Mouse (Mus musculus): ENCODE measurements at regions not wholly inside any gene's neighbourhood (a gene's known extent, or its start where the extent isn't known, plus 50 kb on each side); places are given as distances from the start of the nearest gene placed in this dataset.
"Not testable (repeated sequence)": the region's sequence is repeated elsewhere in the genome, so short reads cannot be mapped to it uniquely, and the experiment has no call there.

DNA sequence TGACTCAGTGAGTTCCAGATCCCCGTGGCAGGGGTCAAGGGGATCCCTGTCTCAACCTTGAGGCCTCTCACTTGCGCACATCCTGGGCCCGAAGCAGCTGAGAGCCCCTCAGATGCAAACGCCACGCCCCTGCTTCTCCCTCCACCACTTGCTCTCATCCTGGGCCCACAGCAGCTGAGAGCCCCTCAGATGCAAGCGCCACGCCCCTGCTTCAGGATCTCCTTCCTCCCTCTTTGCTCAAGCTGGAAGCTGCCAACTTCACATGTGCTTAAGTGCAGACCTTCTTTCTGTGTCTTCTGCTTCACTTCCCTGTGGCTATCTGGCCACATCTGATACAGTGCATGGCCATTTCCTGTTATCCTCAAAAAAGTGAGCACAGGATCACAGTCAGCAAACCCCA, 416.1 kb upstream of the Ercc4 start:
- POLR2A ChIA-PET: interaction anchor here in 1 of 4 experiments (0.6 kb wide), 1 partner anchor 336 kb away, joined by 3 read pairs; no protein-coding TSS in a partner anchor
- CTCF ChIA-PET: interaction anchor here in 1 of 4 experiments (1.2 kb wide), 1 partner anchor 65 kb away, joined by 3 read pairs; no protein-coding TSS in a partner anchor

DNA sequence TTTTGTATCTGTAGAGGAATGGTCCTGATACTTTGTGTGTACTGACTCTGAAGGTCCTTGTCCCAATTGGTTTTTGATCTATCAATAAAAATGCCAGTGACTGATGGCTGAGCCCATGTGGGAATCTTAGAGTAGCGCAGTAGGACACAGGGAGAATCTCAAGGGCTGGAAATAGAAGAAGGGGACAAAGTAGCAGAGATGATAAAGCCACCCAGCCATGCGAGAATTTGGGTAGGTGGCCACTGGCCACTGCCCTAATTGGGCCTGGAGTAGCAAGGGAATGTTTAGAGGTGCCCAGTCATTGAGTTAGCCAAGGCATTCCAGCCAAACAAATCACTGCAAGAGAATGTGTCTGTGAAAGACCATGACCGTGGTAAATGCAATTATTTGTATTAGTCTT, 414.8 kb upstream of the Ercc4 start:
- POLR2A ChIA-PET: no interaction called here
- CTCF ChIA-PET: interaction anchor here in 1 of 4 experiments (0.8 kb wide), 1 partner anchor 14 kb away, joined by 3 read pairs; no protein-coding TSS in a partner anchor

DNA sequence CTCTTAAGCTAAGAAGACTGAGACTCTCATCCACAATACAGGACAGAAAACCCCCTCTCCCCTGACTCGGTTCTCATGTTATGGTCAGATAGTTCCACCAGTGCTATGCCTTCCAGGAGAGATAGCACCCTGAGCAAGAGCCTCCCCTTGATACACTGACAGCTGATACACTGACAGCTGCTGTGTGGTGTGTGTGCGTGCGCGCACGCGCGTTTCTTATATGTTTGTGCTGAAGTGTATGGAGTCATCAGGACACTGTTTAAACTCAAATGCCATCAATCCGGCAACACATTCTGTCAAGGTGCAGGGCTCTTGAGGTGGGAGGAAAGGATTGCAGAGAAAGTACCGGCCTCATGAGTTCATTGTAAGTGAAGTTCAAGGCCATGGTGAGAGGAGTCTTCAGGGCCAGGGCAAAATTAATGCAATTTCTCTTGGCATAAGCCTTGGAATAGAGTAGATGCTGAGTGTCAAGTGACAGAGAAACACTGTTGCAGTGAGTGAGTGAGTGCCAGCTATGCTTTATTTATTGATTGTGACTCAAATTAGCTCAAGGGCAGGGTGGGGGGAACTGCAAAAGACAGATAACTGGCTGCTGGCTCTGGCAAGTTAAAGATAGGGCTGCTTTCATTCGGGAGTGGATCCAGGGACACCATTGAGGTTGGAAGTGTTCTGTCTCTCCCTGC, 412.4 kb upstream of the Ercc4 start:
- ChIA-PET POLR2A (no interaction called here), CTCF (no interaction called here)

DNA sequence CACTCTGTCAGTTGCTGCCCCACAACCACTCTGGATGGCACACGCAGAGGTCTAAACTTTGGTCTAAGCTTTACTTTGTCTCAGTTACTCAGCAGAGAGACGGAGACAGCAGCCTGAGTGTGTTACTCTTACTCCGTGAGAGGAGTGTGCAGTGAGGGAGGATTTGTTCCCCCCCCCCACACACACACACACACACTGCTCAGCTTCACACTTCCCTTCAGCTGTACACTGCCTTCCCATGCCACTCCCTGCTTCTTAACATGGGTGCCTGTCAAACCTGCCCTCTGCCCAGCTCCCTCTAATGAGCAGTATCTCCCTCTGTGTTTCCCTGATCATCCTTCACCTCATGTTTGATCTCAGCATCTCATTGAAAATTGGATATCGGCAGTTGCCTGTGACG, 409.9 kb upstream of the Ercc4 start:
- POLR2A ChIA-PET: no interaction called here
- CTCF ChIA-PET: no interaction called here

DNA sequence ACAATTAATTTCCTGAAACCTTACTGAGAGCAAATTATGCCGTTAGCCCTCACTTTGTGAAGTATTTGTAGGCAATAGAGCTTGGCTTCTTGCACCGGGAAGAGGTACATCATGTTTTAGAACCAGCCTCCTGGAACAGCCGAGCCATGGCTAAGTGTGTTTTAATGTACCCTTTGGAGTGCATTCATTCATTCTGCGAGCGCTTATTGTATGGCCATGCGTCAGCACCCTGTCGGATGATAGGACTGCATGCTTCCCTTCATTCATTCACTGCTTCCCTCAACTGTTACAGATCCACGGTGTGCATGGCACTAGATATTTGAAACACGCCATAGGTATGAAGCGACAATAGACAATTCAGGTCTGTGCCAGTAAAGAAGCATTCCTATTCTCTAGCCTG, 409.4 kb upstream of the Ercc4 start:
- POLR2A ChIA-PET: no interaction called here

DNA sequence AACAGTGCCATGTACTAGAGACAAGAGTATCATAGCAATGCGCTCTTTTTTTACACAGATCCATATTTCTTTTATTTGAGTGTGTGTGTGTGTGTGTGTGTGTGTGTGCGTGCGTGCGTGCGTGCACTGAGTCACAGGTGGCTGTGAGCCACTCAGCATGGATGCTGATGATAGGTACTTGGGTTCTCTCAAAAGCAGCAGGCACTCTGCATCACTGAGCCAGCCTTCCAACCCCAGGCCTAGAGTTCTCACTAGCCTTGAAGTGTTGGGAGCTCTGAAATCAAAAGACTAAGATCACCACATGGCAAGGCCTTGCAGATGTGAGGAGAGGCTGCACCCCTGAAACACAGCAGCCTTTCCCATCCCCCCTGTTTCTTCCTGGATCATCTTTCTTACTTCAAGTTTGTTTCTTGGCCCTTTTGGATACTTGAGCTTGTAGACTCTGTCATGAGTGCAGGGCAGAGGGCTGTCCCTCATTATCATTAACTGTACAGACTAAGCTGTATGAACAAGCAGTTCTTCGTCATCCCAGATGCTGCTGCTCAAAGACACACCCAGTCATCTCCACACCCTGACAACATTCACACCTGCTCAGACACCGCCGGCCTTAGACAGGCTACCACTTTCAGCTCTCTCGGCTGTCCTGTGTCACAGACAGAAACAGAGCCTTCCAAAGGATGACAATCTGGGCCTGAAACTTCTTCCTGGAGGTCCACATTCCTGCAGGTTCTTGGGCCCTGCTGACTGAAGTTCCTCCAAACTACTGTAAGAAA, 405.5 kb upstream of the Ercc4 start:
- CTCF ChIA-PET: no interaction called here
- POLR2A ChIA-PET: interaction anchor here in 1 of 4 experiments (0.6 kb wide), 1 partner anchor 1042 kb away, joined by 4 read pairs; no protein-coding TSS in a partner anchor

More for the DNA sequence above, 409.4 kb upstream of the Ercc4 start:
- CTCF ChIA-PET: no interaction called here

DNA sequence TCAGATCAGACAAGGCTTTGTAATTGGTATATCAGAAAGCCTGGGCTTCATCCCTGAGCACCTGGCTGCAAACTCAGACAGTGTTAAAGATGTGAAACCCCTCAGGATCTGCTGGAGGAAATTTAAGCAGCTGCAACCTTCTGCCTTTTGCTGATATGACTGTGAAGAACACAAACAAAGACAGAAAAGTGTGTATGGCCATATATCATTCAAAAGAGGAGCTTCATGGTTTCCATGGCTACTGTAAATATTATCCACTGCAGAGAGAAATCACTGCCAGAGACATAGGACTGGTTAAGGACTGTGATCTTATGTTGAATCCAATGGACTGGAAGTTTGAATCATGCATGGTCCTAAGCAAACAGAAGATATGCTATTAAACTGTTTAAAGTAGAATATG, 402.6 kb upstream of the Ercc4 start:
- CTCF ChIA-PET: no interaction called here
- POLR2A ChIA-PET: no interaction called here

DNA sequence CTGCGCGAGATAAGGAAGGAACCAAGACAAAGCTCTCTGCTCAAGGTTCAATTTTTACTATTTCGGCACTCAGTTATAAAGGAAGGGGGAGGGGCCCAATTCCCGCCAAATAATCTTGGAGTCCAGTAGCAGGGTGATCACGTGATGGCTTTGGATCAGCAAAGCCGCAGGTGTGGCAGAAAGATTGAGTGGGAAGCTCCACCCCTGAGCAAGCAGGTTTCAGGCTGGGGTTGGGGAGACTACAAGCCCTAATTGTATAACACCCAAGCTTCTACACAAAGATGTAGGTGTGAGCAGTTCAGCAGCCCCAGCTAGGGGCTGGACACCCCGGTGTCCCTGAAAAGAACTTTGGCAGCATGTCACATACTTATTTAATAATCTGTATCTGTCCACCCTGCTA, 388.1 kb upstream of the Ercc4 start:
- CTCF ChIA-PET: interaction anchor here in 1 of 4 experiments (0.6 kb wide), 1 partner anchor 9 kb away, joined by 3 read pairs; no protein-coding TSS in a partner anchor
- POLR2A ChIA-PET: not testable (repeated sequence)

DNA sequence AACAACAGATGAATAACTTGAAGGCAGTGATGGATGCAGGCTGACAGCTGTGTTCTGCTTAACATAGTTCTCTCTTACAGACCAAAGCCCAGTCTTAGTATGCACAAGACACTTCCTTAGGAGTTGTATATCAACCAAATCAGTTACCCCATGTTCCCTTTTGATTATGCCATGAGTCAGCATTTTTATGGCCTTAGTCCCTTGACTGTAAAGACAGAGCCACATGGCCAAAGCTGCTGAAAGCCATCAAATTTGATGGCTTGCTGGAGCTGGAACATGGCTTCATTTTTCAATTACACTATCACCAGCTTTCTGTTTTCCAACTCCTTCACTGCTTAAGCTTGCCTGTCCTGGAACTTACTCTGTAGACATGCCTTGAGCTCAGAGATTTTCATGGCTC, 383.4 kb upstream of the Ercc4 start:
- CTCF ChIA-PET: interaction anchor here in 1 of 4 experiments (0.6 kb wide), 1 partner anchor 205 kb away, joined by 4 read pairs; no protein-coding TSS in a partner anchor
- POLR2A ChIA-PET: interaction anchor here in 1 of 4 experiments (0.5 kb wide), 1 partner anchor 220 kb away, joined by 3 read pairs; no protein-coding TSS in a partner anchor

DNA sequence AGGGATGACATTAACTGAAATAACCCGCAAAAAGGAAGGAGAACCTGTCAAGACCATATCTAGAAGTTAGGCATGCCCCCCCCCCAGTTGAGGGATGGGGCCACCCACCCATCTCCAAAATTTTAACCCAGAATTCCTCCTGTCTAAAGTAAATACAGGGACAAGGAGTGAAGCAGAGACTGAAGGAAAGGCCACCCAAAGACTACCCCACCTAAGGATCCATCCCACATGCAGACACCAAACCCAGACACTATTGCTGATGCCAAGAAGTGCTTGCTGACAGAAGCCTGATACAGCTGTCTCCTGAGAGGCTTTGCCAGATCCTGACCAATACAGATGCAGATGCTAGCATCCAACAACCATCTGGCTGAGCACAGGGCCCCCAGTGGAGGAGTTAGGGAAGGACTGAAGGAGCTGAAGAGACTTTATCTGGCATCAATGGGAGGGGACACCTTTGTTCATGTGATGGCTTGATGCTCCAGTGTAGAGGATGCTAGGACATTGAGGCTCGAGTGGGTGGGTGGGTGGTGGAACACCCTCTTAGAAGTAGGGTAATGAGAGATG, 379.2 kb upstream of the Ercc4 start:
- CTCF ChIA-PET: interaction anchor here in 1 of 4 experiments (0.6 kb wide), 2 partner anchors 9 to 29 kb away, joined by 3 read pairs; no protein-coding TSS in a partner anchor
- POLR2A ChIA-PET: not testable (repeated sequence)

DNA sequence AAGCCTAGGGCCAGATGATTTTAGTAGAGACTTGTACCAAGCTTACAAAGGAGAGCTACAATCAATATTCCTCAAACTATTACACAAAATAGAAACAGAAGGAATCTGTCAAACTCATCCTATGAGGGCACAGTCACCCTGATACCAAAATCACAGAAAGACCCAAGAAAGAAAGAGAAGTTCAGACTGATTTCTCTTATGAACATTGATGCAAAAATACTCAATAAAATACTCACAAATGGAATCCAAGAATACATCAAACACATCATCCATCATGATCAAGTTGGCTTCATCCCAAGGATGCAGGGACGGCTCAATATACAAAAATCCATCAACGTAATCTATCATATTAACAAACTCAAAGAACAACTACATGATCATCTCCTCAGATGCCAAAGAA, 377.9 kb upstream of the Ercc4 start:
- ChIA-PET POLR2A (interaction anchor here in 1 of 4 experiments (0.7 kb wide), 1 partner anchor 14 kb away, joined by 4 read pairs; no protein-coding TSS in a partner anchor), CTCF (no interaction called here)

DNA sequence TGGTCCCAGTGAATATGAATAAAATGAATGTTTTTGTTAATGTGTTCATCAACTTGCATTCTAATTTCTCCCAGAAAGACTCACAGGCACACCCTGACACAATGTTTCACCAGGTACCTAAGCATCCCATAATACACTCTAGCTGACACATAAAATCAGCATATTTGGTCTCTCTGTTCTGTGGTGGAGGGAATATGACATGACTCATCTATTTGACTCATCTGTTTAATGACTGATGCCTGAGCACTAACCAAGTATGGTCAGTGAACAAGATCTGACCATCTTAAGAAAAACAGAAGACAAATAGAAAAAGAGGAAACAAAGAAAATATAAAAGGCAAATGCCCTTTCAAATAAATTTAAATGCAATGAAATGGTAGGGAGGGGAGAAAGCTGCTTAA, 367.0 kb upstream of the Ercc4 start:
- ChIA-PET CTCF (no interaction called here), POLR2A (no interaction called here)

DNA sequence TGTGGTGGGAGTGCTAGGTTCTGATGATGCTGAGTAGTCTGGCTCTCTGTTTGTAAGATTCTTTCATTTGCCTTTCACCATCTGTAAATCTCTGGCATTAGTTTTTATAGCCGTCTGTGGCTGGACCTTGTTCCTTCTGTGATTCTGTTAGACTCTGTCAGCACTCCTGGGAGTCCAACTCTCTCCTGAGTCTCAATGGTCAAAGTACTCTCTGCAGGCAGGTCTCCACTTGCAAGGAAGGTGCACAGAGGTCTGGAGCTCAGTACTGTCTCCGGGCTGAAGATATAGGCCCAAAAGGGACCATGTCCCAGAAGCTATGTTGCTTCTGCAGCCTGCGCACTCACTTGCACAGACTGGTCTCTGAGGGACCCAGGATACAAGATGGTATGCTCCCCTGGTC, 356.3 kb upstream of the Ercc4 start:
- ChIA-PET CTCF (interaction anchor here in 2 of 4 experiments (0.6 to 1.0 kb wide), 2 partner anchors 8 to 739 kb away, joined by 3 read pairs; no protein-coding TSS in a partner anchor), POLR2A (no interaction called here)

DNA sequence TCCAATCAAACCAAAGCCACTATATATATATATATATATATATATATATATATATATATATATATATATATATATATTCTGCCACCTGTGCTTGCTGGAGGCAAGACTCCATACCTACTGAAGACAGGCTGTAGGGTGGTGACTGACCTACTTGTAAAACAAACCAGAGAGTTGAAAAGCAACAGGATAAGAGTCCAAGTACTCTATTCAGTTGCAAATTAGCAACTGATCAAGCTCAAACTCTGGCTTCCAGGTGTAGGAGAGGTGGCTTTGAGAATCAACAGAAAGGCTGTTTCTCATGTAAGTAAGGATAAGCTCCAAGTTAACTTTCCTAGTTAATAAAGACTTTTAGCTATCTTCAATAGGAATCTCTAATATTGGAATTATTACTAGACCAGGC, 355.1 kb upstream of the Ercc4 start:
- CTCF ChIA-PET: no interaction called here
- POLR2A ChIA-PET: interaction anchor here in 1 of 4 experiments (0.7 to 1.4 kb wide), 2 partner anchors 10 to 15 kb away, joined by 3 to 4 read pairs; no protein-coding TSS in a partner anchor

DNA sequence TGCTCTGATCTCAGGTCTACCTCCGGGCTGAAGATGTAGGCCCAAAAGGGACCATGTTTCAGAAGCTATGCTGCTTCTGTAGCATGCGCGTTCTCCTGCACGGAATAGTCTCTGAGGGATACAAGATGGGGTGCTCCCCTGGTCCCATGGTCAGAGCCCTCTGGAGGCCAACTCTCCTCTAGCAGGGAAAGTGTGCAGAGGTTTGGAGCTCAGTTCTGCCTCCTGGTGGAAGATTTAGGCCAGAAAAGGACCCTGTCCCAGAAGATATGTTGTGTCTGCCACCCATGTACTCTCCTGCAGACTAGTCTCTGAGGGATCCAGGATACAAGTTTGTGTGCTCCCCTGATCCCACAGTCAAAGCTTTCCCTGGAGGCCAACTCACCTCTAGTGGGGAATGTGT, 350.9 kb upstream of the Ercc4 start:
- ChIA-PET CTCF (interaction anchor here (0.5 to 1.4 kb wide), 10 partner anchors 9 to 191 kb away, joined by 3 to 7 read pairs (median 3); no protein-coding TSS in a partner anchor), POLR2A (interaction anchor here in 2 of 4 experiments (0.6 to 1.9 kb wide), 3 partner anchors 10 to 946 kb away, joined by 3 to 9 read pairs (median 6); no protein-coding TSS in a partner anchor)

DNA sequence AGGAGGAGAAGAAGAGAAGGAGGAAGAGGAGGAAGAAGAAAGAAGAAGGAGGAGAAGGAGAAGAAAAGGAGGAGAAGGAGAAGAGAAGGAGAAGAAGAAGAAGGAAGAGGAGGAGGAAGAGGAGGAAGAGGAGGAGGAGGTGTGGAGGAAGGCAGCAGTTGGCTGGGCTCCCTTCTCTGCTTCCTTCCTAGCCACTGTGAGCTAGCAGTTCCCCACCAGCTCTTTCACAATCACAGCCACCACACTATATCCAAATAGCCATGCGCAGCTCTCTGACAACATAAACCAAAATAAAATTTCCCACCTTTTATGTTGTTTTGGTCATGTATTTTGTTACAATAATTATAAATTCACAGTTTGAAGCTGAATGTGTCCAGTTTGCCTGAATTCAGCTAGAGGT, 345.3 kb upstream of the Ercc4 start:
- ChIA-PET POLR2A (interaction anchor here in 1 of 4 experiments (1.3 kb wide), 1 partner anchor 9 kb away, joined by 3 read pairs; no protein-coding TSS in a partner anchor), CTCF (no interaction called here)

DNA sequence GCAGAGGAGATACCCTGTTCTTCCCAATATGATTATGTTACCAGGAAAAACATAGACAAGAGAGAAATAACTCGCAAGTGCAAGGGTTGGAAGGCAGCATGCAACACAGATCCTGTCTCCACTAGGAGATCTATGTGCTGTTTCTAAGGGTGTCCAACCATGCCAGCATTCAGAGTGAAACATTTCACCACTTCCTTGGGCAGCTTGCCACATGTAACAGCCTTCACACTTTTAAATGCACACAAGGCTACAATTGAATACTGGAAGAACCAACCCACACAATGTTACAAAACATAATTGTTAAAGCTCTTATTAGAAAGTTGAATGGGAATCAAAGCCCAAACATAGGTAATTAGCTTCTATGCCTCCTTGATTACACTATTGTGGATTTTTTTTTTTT, 344.9 kb upstream of the Ercc4 start:
- CTCF ChIA-PET: no interaction called here
- POLR2A ChIA-PET: interaction anchor here in 1 of 4 experiments (1.3 kb wide), 1 partner anchor 10 kb away, joined by 3 read pairs; no protein-coding TSS in a partner anchor

DNA sequence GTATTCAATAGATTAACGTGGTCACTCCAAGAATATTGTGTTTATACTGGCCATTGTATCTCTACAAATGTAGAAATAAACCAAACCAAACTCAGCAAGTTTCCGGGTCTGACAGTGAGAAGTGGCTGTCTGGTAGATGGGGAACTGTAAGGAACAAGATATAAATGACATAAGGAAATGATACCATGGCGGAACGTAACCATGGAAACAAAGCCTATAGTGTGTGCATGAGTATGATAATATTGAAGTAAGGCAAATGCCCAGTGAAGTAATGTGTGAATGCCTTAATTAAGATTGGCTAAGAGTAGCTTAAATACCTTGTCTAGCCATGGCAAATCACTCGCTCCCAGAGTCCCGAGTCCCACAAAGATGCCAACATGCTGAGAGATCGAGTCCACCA, 342.6 kb upstream of the Ercc4 start:
- POLR2A ChIA-PET: interaction anchor here in 1 of 4 experiments (0.6 kb wide), 1 partner anchor 425 kb away, joined by 4 read pairs; no protein-coding TSS in a partner anchor
- CTCF ChIA-PET: interaction anchor here in 1 of 4 experiments (2.6 kb wide), 1 partner anchor 8 kb away, joined by 7 read pairs; no protein-coding TSS in a partner anchor

DNA sequence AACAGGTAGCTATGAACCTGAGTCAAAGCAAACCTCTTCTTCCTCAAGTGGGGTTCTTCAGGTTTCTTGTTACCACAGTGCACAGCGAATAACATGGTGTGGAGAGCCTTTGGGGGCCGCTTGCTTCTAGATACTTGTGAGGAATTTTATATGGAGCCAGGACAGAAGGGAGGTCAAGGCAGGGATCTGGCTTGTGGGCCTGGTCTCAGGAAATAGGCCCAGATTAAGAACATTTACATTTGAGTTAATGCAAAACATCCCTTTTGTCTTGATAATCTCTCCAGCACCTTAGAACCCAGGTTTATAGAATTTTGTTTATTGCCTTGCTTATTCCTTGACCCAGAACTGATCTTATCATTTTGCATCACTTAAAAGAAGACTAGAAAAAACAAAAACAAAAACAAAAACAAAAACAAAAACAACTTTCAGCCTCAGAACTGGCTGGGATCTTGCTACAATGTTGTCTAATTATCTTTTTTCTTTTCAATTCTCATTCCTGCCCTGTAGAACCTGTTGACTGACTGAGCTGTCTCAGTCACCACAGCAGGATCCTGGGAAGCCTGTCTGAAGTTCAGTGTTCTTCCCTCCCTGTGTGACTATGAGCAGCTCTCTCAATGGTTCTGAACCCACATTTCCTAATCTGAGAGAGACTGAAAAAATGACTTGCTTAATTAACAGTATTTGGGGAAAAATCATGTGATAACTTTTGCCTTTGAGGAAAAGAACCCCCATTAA, 341.2 kb upstream of the Ercc4 start:
- CTCF ChIA-PET: interaction anchor here in 1 of 4 experiments (2.6 kb wide), 1 partner anchor 10 kb away, joined by 7 read pairs; no protein-coding TSS in a partner anchor

More for the DNA sequence above, 341.2 kb upstream of the Ercc4 start:
- POLR2A ChIA-PET: interaction anchor here in 1 of 4 experiments (1.0 to 1.9 kb wide), 3 partner anchors 10 to 14 kb away, joined by 4 to 6 read pairs (median 5); no protein-coding TSS in a partner anchor
